Mouse (Mus musculus) heart, adult 2 months (tissue): ENCODE data around the gene Vamp1.

Source experiments
- CTCF ChIP-seq: fragments of 200-600 bp; IDR thresholded peaks from 2 replicates; pipeline ENCODE4 v1.8.1; 2022; ENCODE audit warnings: antibody characterized with exemption, mild to moderate bottlenecking, moderate library complexity
- EP300 ChIP-seq: fragments of 200-500 bp; IDR thresholded peaks from 2 replicates; pipeline ENCODE4 v1.6.1; 2011; ENCODE audit warnings: low read depth, low read length, control low read depth; ENCODE audit not compliant: insufficient read depth
- POLR2A ChIP-seq: fragments of 200-500 bp; IDR thresholded peaks from 2 replicates; pipeline ENCODE4 v1.6.1; 2011; ENCODE audit warnings: mild to moderate bottlenecking, low read depth, low read length, control low read depth; ENCODE audit not compliant: insufficient read depth

- no peak for TF ChIP-seq CTCF
- TF ChIP-seq EP300, result no peak
- 0 out of 2 replicates have a peak, but pooled peaks have one; percentile 17 for TF ChIP-seq POLR2A
Observed at GRCm38 (mm10) chr6:125196301-125196700, 19.1 kb upstream of the Vamp1 start.
